Mouse (Mus musculus) left cerebral cortex, postnatal 25 days (tissue): ENCODE results near the gene A630023A22Rik. TPM values are rescaled to one million over a fixed set of nuclear protein-coding genes. Genes with fewer than 3 reads are reported as not detected.

Experiments used
- DNase-seq, 2 experiments: peaks; one replicate each; pipeline ENCODE4 v3.0.0; 2022; ENCODE audit warnings: low spot score in 2 of 2, mixed read lengths in 1 of 2
- intact Hi-C: fragments of 180-260 bp; cut with DNase I; formaldehyde crosslinking; loops from one replicate; pipeline ENCODE4 v1.15.1; 2025
- total RNA-seq, 2 experiments: library from RNA; stranded (reverse); gene quantifications; 2 replicates each; pipeline ENCODE4 v1.2.3; 2021

Gene A630023A22Rik
- total RNA-seq, 2 experiments from 2014 or later, result not detected

DNA sequence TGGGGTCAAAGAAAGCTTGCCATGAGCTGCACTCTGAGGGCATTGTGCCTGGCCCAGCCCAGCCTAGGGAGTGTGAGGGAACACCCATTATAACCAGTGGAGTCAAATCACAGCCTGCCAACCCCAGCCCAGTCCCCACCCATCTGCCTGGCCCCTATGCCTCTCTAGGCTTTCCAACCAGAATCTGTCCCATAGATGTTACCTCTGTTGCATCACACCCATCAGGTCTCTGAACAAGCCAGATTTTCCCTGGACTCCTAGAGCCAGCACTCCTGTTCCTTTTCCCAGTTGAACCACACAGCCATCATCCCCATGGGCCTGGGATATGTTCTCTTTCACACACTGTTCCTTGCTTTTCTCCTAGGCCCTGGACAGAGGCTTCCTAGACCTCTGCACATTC, 101.1 kb downstream of the A630023A22Rik start:
- DNase-seq, result no peak
- intact Hi-C loops, result no loop called here

Other genes starting within 250 kb of the A630023A22Rik start
- gene Gdf10, start 179.2 kb downstream of the A630023A22Rik start, total RNA-seq, result 1 to 10 TPM; 3.4 to 3.9 TPM
- not detected for gene Gdf2, start 161.7 kb downstream of the A630023A22Rik start, total RNA-seq
- gene Rbp3, start 148.8 kb downstream of the A630023A22Rik start, total RNA-seq, result under 1 TPM in 1 of 2 experiments, not detected in 1; 0.09 TPM
- gene Zfp488, start 124.0 kb downstream of the A630023A22Rik start, total RNA-seq, result 1 to 10 TPM; 3.5 to 4.8 TPM
- gene Gm30083, start 87.6 kb downstream of the A630023A22Rik start, total RNA-seq, result not detected
- not detected for gene Gm5460, start 86.0 kb downstream of the A630023A22Rik start, total RNA-seq
- gene Antxrl, start 50.0 kb downstream of the A630023A22Rik start, total RNA-seq, result not detected
- 1 to 10 TPM in 1 of 2 experiments, under 1 TPM in 1; 0.87 to 1.1 TPM for gene Anxa8, start 16.8 kb downstream of the A630023A22Rik start, total RNA-seq
- not detected for gene Npy4r, start 49.7 kb upstream of the A630023A22Rik start, total RNA-seq
- 1 to 10 TPM; 2.3 to 3.3 TPM for gene Gprin2, start 98.9 kb upstream of the A630023A22Rik start, total RNA-seq
- gene Syt15, start 116.8 kb upstream of the A630023A22Rik start, total RNA-seq, result under 1 TPM; 0.71 to 0.96 TPM
- gene Shld2, start 207.7 kb upstream of the A630023A22Rik start, total RNA-seq, result 10 to 100 TPM; 11.9 to 12.5 TPM
- gene Glud1, start 208.0 kb upstream of the A630023A22Rik start, total RNA-seq, result 100 to 1,000 TPM; 267 to 275 TPM